Mouse (Mus musculus) MEL (cell line): ENCODE measurements around the gene Foxp2. TPM values are rescaled to one million over a fixed set of nuclear protein-coding genes. Genes with fewer than 3 reads are reported as not detected.

ENCODE experiments used
- DNase-seq: peaks from one replicate; pipeline ENCODE4 v3.0.0; 2011; ENCODE audit warnings: low read depth, low spot score
- H3K27ac ChIP-seq: 2 replicates; pipeline ENCODE4 v1.5.1; 2012; ENCODE audit warnings: low read depth, mild to moderate bottlenecking, control low read depth, low read length, moderate library complexity; ENCODE audit not compliant: control insufficient read depth
- H3K27me3 ChIP-seq, 2 experiments: fragments of 150-350 bp in 1 of 2; sonication (generic) in 1 of 2; 2 replicates each; pipeline ENCODE4 v1.6.1; 2012; ENCODE audit warnings: low read length in 2 of 2, mild to moderate bottlenecking in 2 of 2, improper control_type of control experiment in 1 of 2, moderate library complexity in 1 of 2; ENCODE audit not compliant: insufficient read depth in 2 of 2, control insufficient read depth in 1 of 2
- H3K36me3 ChIP-seq, 2 experiments: 2 replicates each; pipeline ENCODE4 v1.6.1; 2012 to 2014; ENCODE audit warnings: low read length in 2 of 2, improper control_type of control experiment in 1 of 2, inconsistent platforms in 1 of 2, mild to moderate bottlenecking in 1 of 2; ENCODE audit not compliant: insufficient read depth in 2 of 2, control insufficient read depth in 1 of 2
- H3K4me1 ChIP-seq, 2 experiments: fragments of 150-350 bp in 1 of 2; sonication (generic) in 1 of 2; 2 replicates each; pipeline ENCODE4 v1.6.1; 2012; ENCODE audit warnings: low read length in 2 of 2, improper control_type of control experiment in 1 of 2, mild to moderate bottlenecking in 1 of 2; ENCODE audit not compliant: insufficient read depth in 2 of 2, control insufficient read depth in 1 of 2
- H3K4me3 ChIP-seq, 2 experiments: fragments of 150-350 bp in 1 of 2; sonication (generic) in 1 of 2; 2 replicates each; pipeline ENCODE4 v1.5.1; 2012; ENCODE audit warnings: low read depth in 2 of 2, low read length in 2 of 2, mild to moderate bottlenecking in 2 of 2, moderate library complexity in 2 of 2, control low read depth in 1 of 2, improper control_type of control experiment in 1 of 2; ENCODE audit not compliant: control insufficient read depth in 1 of 2, insufficient read depth in 1 of 2
- H3K79me2 ChIP-seq: 2 replicates; pipeline ENCODE4 v1.6.1; 2012; ENCODE audit warnings: mild to moderate bottlenecking, low read length, moderate library complexity; ENCODE audit not compliant: control insufficient read depth, poor library complexity, insufficient read depth
- H3K9ac ChIP-seq: 2 replicates; pipeline ENCODE4 v1.6.1; 2012; ENCODE audit warnings: low read depth, mild to moderate bottlenecking, control low read depth, low read length, moderate library complexity; ENCODE audit not compliant: control insufficient read depth, poor library complexity, severe bottlenecking
- H3K9me3 ChIP-seq: fragments of 150-350 bp; sonication (generic); replicated peaks from 2 replicates; pipeline ENCODE4 v1.6.1; 2012; ENCODE audit warnings: mild to moderate bottlenecking, low read length, improper control_type of control experiment, moderate library complexity; ENCODE audit not compliant: insufficient read depth
- BHLHE40 ChIP-seq: IDR thresholded peaks from 2 replicates; pipeline ENCODE4 v1.6.1; 2012; ENCODE audit warnings: low read depth, mild to moderate bottlenecking, inconsistent platforms, low read length, improper control_type of control experiment, borderline replicate concordance
- CHD1 ChIP-seq: IDR thresholded peaks from 2 replicates; pipeline ENCODE4 v1.6.1; 2012; ENCODE audit warnings: low read depth, mild to moderate bottlenecking, inconsistent platforms, low read length, improper control_type of control experiment
- CHD2 ChIP-seq: IDR thresholded peaks from 2 replicates; pipeline ENCODE4 v1.6.1; 2011; ENCODE audit warnings: low read length, improper control_type of control experiment
- CTCF ChIP-seq, 3 experiments: IDR thresholded peaks in 2 of 3; conservative IDR thresholded peaks in 1 of 3; 2 replicates each; pipeline ENCODE4 v1.5.1; 2011 to 2012; ENCODE audit warnings: low read length in 3 of 3, low read depth in 2 of 3, mild to moderate bottlenecking in 2 of 3, improper control_type of control experiment in 1 of 3, inconsistent platforms in 1 of 3, mixed read lengths in 1 of 3, moderate library complexity in 1 of 3; ENCODE audit not compliant: control insufficient read depth in 1 of 3, insufficient read depth in 1 of 3, poor library complexity in 1 of 3, severe bottlenecking in 1 of 3
- E2F4 ChIP-seq: IDR thresholded peaks from 2 replicates; pipeline ENCODE4 v1.6.1; 2011; ENCODE audit warnings: low read depth, low read length, improper control_type of control experiment, borderline replicate concordance
- ELF1 ChIP-seq: IDR thresholded peaks from 2 replicates; pipeline ENCODE4 v1.6.1; 2014; ENCODE audit warnings: low read depth, mild to moderate bottlenecking, inconsistent platforms, low read length, improper control_type of control experiment, moderate library complexity
- EP300 ChIP-seq, 2 experiments: IDR thresholded peaks; 2 replicates each; pipeline ENCODE4 v1.6.1; 2011; ENCODE audit warnings: improper control_type of control experiment in 2 of 2, low read length in 2 of 2, low read depth in 1 of 2, mild to moderate bottlenecking in 1 of 2
- GATA1 ChIP-seq: IDR thresholded peaks from 2 replicates; pipeline ENCODE4 v1.6.1; 2011; ENCODE audit warnings: low read depth, low read length, improper control_type of control experiment
- JUND ChIP-seq: IDR thresholded peaks from 2 replicates; pipeline ENCODE4 v1.6.1; 2011; ENCODE audit warnings: low read depth, mild to moderate bottlenecking, improper control_type of control experiment, low read length
- KAT2A ChIP-seq: conservative IDR thresholded peaks from 2 replicates; pipeline ENCODE4 v1.6.1; 2012; ENCODE audit warnings: low read depth, low read length, improper control_type of control experiment, inconsistent platforms
- MEF2A ChIP-seq: IDR thresholded peaks from 2 replicates; pipeline ENCODE4 v1.6.1; 2014; ENCODE audit warnings: low read depth, mild to moderate bottlenecking, inconsistent platforms, low read length, improper control_type of control experiment; ENCODE audit not compliant: poor library complexity, insufficient replicate concordance, severe bottlenecking; ENCODE audit errors: extremely low read depth
- MYB ChIP-seq: IDR thresholded peaks from 2 replicates; pipeline ENCODE4 v1.6.1; 2011; ENCODE audit warnings: mild to moderate bottlenecking, low read depth, low read length, improper control_type of control experiment
- NELFE ChIP-seq: IDR thresholded peaks from 2 replicates; pipeline ENCODE4 v1.6.1; 2011; ENCODE audit warnings: low read depth, low read length, improper control_type of control experiment
- NRF1 ChIP-seq: IDR thresholded peaks from 2 replicates; pipeline ENCODE4 v1.6.1; 2014; ENCODE audit warnings: low read depth, mild to moderate bottlenecking, inconsistent platforms, low read length, improper control_type of control experiment, moderate library complexity; ENCODE audit not compliant: poor library complexity, insufficient read depth, severe bottlenecking
- POLR2AphosphoS2 ChIP-seq: IDR thresholded peaks from 2 replicates; pipeline ENCODE4 v1.6.1; 2011; ENCODE audit warnings: low read length, improper control_type of control experiment
- POLR2AphosphoS5 ChIP-seq: IDR thresholded peaks from 2 replicates; pipeline ENCODE4 v1.6.1; 2012; ENCODE audit warnings: low read depth, borderline replicate concordance, mild to moderate bottlenecking, inconsistent platforms, low read length, moderate library complexity, mixed read lengths
- RAD21 ChIP-seq: IDR thresholded peaks from 2 replicates; pipeline ENCODE4 v1.6.1; 2011; ENCODE audit warnings: mild to moderate bottlenecking, low read depth, low read length, improper control_type of control experiment
- SIN3A ChIP-seq: IDR thresholded peaks from 2 replicates; pipeline ENCODE4 v1.6.1; 2012; ENCODE audit warnings: low read length, improper control_type of control experiment, inconsistent platforms
- SMC3 ChIP-seq: IDR thresholded peaks from 2 replicates; pipeline ENCODE4 v1.6.1; 2011; ENCODE audit warnings: low read depth, low read length, improper control_type of control experiment
- TAL1 ChIP-seq: IDR thresholded peaks from 2 replicates; pipeline ENCODE4 v1.6.1; 2012; ENCODE audit warnings: mild to moderate bottlenecking, inconsistent platforms, low read length, moderate library complexity, mixed read lengths
- TBP ChIP-seq: IDR thresholded peaks from 2 replicates; pipeline ENCODE4 v1.8.0; 2011; ENCODE audit warnings: low read depth, low read length, improper control_type of control experiment
- TCF12 ChIP-seq: IDR thresholded peaks from 2 replicates; pipeline ENCODE4 v1.6.1; 2014; ENCODE audit warnings: low read depth, mild to moderate bottlenecking, inconsistent platforms, low read length, improper control_type of control experiment, moderate library complexity
- UBTF ChIP-seq: IDR thresholded peaks from 2 replicates; pipeline ENCODE4 v1.6.1; 2012; ENCODE audit warnings: low read depth, mild to moderate bottlenecking, inconsistent platforms, low read length, improper control_type of control experiment, moderate library complexity, borderline replicate concordance; ENCODE audit not compliant: insufficient read depth
- USF2 ChIP-seq, 2 experiments: IDR thresholded peaks; 2 replicates each; pipeline ENCODE4 v1.6.1; 2011 to 2012; ENCODE audit warnings: improper control_type of control experiment in 2 of 2, low read length in 2 of 2, borderline replicate concordance in 1 of 2, inconsistent platforms in 1 of 2, low read depth in 1 of 2, mild to moderate bottlenecking in 1 of 2; ENCODE audit not compliant: insufficient read depth in 1 of 2
- ZC3H11A ChIP-seq: IDR thresholded peaks from 2 replicates; pipeline ENCODE4 v1.6.1; 2012; ENCODE audit warnings: low read depth, mild to moderate bottlenecking, inconsistent platforms, low read length, improper control_type of control experiment
- ZKSCAN1 ChIP-seq: IDR thresholded peaks from 2 replicates; pipeline ENCODE4 v1.6.1; 2012; ENCODE audit warnings: low read depth, mild to moderate bottlenecking, inconsistent platforms, low read length, improper control_type of control experiment, moderate library complexity
- ZMIZ1 ChIP-seq: IDR thresholded peaks from 2 replicates; pipeline ENCODE4 v1.6.1; 2012; ENCODE audit warnings: low read depth, mild to moderate bottlenecking, inconsistent platforms, low read length, improper control_type of control experiment, moderate library complexity
- ZNF384 ChIP-seq: IDR thresholded peaks from 2 replicates; pipeline ENCODE4 v1.6.1; 2012; ENCODE audit warnings: low read depth, mild to moderate bottlenecking, inconsistent platforms, low read length, improper control_type of control experiment
- polyA plus RNA-seq, 2 experiments: library from polyadenylated mRNA; stranded (reverse) in 1 of 2; unstranded in 1 of 2; fragments of >175 nt in 1 of 2; fragments of >200 nt in 1 of 2; gene quantifications; 2 replicates each; pipeline versions ENCODE4 v1.2.1 to v1.2.4; 2012; ENCODE audit warnings: low replicate concordance in 2 of 2, low read depth in 1 of 2; ENCODE audit not compliant: insufficient read length in 2 of 2, insufficient read depth in 1 of 2, missing spikeins in 1 of 2
- total RNA-seq: library from RNA; depleted of rRNA; stranded (reverse); fragments of 300-350 nt; gene quantifications from 2 replicates; pipeline ENCODE4 v1.2.3, GENCODE M21; 2012

The Foxp2 gene
- total and polyA plus RNA-seq, 3 experiments = not detected

DNA sequence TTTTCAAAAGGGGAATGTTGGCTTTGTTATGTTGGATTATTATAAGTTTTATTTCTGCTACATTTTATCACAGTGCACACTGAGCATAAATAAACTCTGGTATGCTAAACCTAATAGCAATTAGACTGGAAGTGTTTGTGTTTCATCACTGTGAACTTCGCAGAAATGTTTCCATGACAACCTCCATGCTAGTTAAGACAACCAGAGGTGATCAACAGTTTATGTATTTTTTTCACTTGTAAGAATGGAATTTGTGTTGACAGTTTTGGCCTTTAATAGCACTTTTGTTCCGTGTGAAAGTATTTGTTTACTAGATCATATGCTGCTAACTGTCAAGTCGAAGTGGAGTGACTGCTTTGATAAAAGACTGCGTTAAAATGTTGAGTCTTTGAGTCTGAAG lies 51.6 kb downstream of the Foxp2 start:
- TF ChIP-seq EP300 (IDR thresholded peaks at IDR 0.05; ENCODE audit: low read depth in 1 of 2, low read length in 2 of 2) (no peak), MEF2A (no peak), POLR2AphosphoS2 (no peak), TCF12 (no peak), ZNF384 (no peak), ZKSCAN1 (no peak), CHD1 (no peak), BHLHE40 (no peak), ZMIZ1 (no peak), SMC3 (no peak), RAD21 (no peak), SIN3A (no peak), ELF1 (no peak), TBP (no peak), MYB (no peak), POLR2AphosphoS5 (no peak), CHD2 (no peak)
- TF ChIP-seq, all 39 proteins: peak for 0
- no peak overlapping the region for H3K27ac ChIP-seq
- DNase-seq = no peak

GRCm38 (mm10) chr6:14977042-14977441 lies 75.9 kb downstream of the Foxp2 start:
- no peaks in the 10 kb centered on the region for H3K79me2 ChIP-seq
- H3K27ac ChIP-seq = no peak overlapping the region
- no peaks in the 10 kb centered on the region for H3K9me3 ChIP-seq
- H3K9ac ChIP-seq = no peak overlapping the region
- no peak overlapping the region for H3K4me3 ChIP-seq
- DNase-seq = no peak
- H3K36me3 ChIP-seq = no peaks in the 10 kb centered on the region
- H3K27me3 ChIP-seq = no peaks in the 10 kb centered on the region
- no peaks in the 10 kb centered on the region for H3K4me1 ChIP-seq
- TF ChIP-seq UBTF (no peak), POLR2AphosphoS2 (no peak), TCF12 (no peak), USF2 (IDR thresholded peaks at IDR 0.05; ENCODE audit: borderline replicate concordance in 1 of 2, insufficient read depth in 1 of 2, low read depth in 1 of 2, low read length in 2 of 2) (no peak), CTCF (IDR thresholded peaks at IDR 0.05 in 2 of 3, conservative IDR thresholded peaks at IDR 0.05 in 1 of 3; ENCODE audit: control insufficient read depth in 1 of 3, insufficient read depth in 1 of 3, low read depth in 2 of 3, low read length in 3 of 3, poor library complexity in 1 of 3, severe bottlenecking in 1 of 3) (no peak), CHD2 (no peak), NRF1 (no peak), GATA1 (no peak), E2F4 (no peak), KAT2A (no peak), JUND (no peak), NELFE (no peak), TAL1 (no peak), ZKSCAN1 (no peak), ZC3H11A (no peak)

More for the DNA sequence above, 51.6 kb downstream of the Foxp2 start:
- H3K9ac ChIP-seq = no peak overlapping the region
- H3K9me3 ChIP-seq = no peaks in the 10 kb centered on the region
- no peak overlapping the region for H3K4me3 ChIP-seq
- no peaks in the 10 kb centered on the region for H3K27me3 ChIP-seq
- no peaks in the 10 kb centered on the region for H3K36me3 ChIP-seq
- no peaks in the 10 kb centered on the region for H3K4me1 ChIP-seq
- no peaks in the 10 kb centered on the region for H3K79me2 ChIP-seq
